Mouse (Mus musculus): ENCODE results near the gene Zcwpw1. TPM values are rescaled to one million over a fixed set of nuclear protein-coding genes. Genes with fewer than 3 reads are reported as not detected.

The Zcwpw1 gene
- total and polyA plus RNA-seq, 2 experiments from 2014 or later, result 4.9 to 11.4 TPM

- no peaks in the 10 kb centered on the region for H3K9me3 ChIP-seq (ENCODE audit: low read length)
- no peak overlapping the region for H3K9ac ChIP-seq (replicated peaks; ENCODE audit: low read length)
- ATAC-seq (no peak), DNase-seq (ENCODE audit: low spot score) (no peak)
- no peak overlapping the region for H3K4me2 ChIP-seq (ENCODE audit: low read depth, low read length)
- no peaks in the 10 kb centered on the region for H3K36me3 ChIP-seq (ENCODE audit: insufficient read depth, low read length)
- TF ChIP-seq CTCF (IDR thresholded peaks at IDR 0.05; ENCODE audit: low read depth), result no peak
- WGBS, result 93% methylated on average over 6 of the region's 6 CpGs
- no peak overlapping the region for H3K27ac ChIP-seq
- peaks cover 22% of the 10 kb centered on the region for H3K4me1 ChIP-seq (ENCODE audit: insufficient read depth, low read length)
- H3K27me3 ChIP-seq (ENCODE audit: insufficient read depth, low read length), result no peaks in the 10 kb centered on the region
- H3K4me3 ChIP-seq (ENCODE audit: low read length), result no peak overlapping the region
Measured at GRCm38 (mm10) chr5:137742836-137743235, 44.8 kb upstream of the Zcwpw1 start.

- Histone ChIP-seq H3K9ac (replicated peaks; ENCODE audit: low read length) (no peak overlapping the region), H3K36me3 (ENCODE audit: insufficient read depth, low read length) (no peaks in the 10 kb centered on the region), H3K4me1 (ENCODE audit: insufficient read depth, low read length) (peaks cover 21% of the 10 kb centered on the region), H3K9me3 (ENCODE audit: low read length) (no peaks in the 10 kb centered on the region), H3K27me3 (ENCODE audit: insufficient read depth, low read length) (no peaks in the 10 kb centered on the region), H3K4me2 (ENCODE audit: low read depth, low read length) (no peak overlapping the region), H3K4me3 (ENCODE audit: low read length) (no peak overlapping the region), H3K27ac (no peak overlapping the region)
- no peak for TF ChIP-seq CTCF (IDR thresholded peaks at IDR 0.05; ENCODE audit: low read depth)
- ATAC-seq, result no peak
- 72% methylated on average over 6 of the region's 7 CpGs for WGBS
- no peak for DNase-seq (ENCODE audit: low spot score)
Measured at GRCm38 (mm10) chr5:137744197-137744596, 43.4 kb upstream of the Zcwpw1 start.

GRCm38 (mm10) chr5:137745214-137746171 is 42.1 kb upstream of the Zcwpw1 start, which contains the start of gene Tsc22d4:
Gene Tsc22d4, plus strand, starts transcription at chr5:137745730.
- ATAC-seq, result peak; percentile 79
- Histone ChIP-seq H3K27me3 (ENCODE audit: insufficient read depth, low read length) (no peaks in the 10 kb centered on the region), H3K9me3 (ENCODE audit: low read length) (no peaks in the 10 kb centered on the region), H3K4me1 (ENCODE audit: insufficient read depth, low read length) (peaks cover 18% of the 10 kb centered on the region; the same call in 1 of the 2 replicates), H3K36me3 (ENCODE audit: insufficient read depth, low read length) (no peaks in the 10 kb centered on the region), H3K27ac (peak within 1 kb of the TSS; percentile 86), H3K4me3 (ENCODE audit: low read length) (peak within 1 kb of the TSS; percentile 64), H3K4me2 (ENCODE audit: low read depth, low read length) (peak within 1 kb of the TSS; percentile 98), H3K9ac (replicated peaks; ENCODE audit: low read length) (peak within 1 kb of the TSS; percentile 65)
- no peak for TF ChIP-seq CTCF (IDR thresholded peaks at IDR 0.05; ENCODE audit: low read depth)
- peak; percentile 93 for DNase-seq (ENCODE audit: low spot score)
- WGBS, result 3% methylated on average over 28 of the region's 28 CpGs

GRCm38 (mm10) chr5:137746282-137746850 is 41.2 kb upstream of the Zcwpw1 start:
- Histone ChIP-seq H3K27me3 (ENCODE audit: insufficient read depth, low read length) (no peaks in the 10 kb centered on the region), H3K9me3 (ENCODE audit: low read length) (no peaks in the 10 kb centered on the region), H3K27ac (peak overlapping the region; percentile 86), H3K9ac (replicated peaks; ENCODE audit: low read length) (peak overlapping the region; percentile 65), H3K36me3 (ENCODE audit: insufficient read depth, low read length) (0 out of 2 replicates have a peak, but pooled peaks cover 3% of the 10 kb centered on the region), H3K4me1 (ENCODE audit: insufficient read depth, low read length) (peaks cover 18% of the 10 kb centered on the region; the same call in 1 of the 2 replicates), H3K4me2 (ENCODE audit: low read depth, low read length) (peak overlapping the region; percentile 98), H3K4me3 (ENCODE audit: low read length) (peak overlapping the region; percentile 64)
- WGBS, result 0% methylated on average over 20 of the region's 20 CpGs
- peak; percentile 3; the same call in 1 of the 2 replicates for ATAC-seq
- TF ChIP-seq CTCF (IDR thresholded peaks at IDR 0.05; ENCODE audit: low read depth), result no peak
- peak; percentile 59 for DNase-seq (ENCODE audit: low spot score)

- Histone ChIP-seq H3K9me3 (ENCODE audit: low read length) (no peaks in the 10 kb centered on the region), H3K27me3 (ENCODE audit: insufficient read depth, low read length) (no peaks in the 10 kb centered on the region), H3K27ac (peak overlapping the region; percentile 86), H3K9ac (replicated peaks; ENCODE audit: low read length) (peak overlapping the region; percentile 65), H3K4me3 (ENCODE audit: low read length) (peak overlapping the region; percentile 64), H3K4me2 (ENCODE audit: low read depth, low read length) (peak overlapping the region; percentile 98), H3K4me1 (ENCODE audit: insufficient read depth, low read length) (peaks cover 18% of the 10 kb centered on the region; the same call in 1 of the 2 replicates), H3K36me3 (ENCODE audit: insufficient read depth, low read length) (peaks cover 8% of the 10 kb centered on the region; the same call in 1 of the 2 replicates)
- no peak for DNase-seq (ENCODE audit: low spot score)
- ATAC-seq, result no peak
- 1% methylated on average over 16 of the region's 16 CpGs for WGBS
- TF ChIP-seq CTCF (IDR thresholded peaks at IDR 0.05; ENCODE audit: low read depth), result no peak
Measured at GRCm38 (mm10) chr5:137746851-137747325, 40.7 kb upstream of the Zcwpw1 start.

GRCm38 (mm10) chr5:137747326-137747961 is 40.2 kb upstream of the Zcwpw1 start:
- Histone ChIP-seq H3K27ac (peak overlapping the region; percentile 86), H3K27me3 (ENCODE audit: insufficient read depth, low read length) (no peaks in the 10 kb centered on the region), H3K36me3 (ENCODE audit: insufficient read depth, low read length) (peaks cover 13% of the 10 kb centered on the region; the same call in 1 of the 2 replicates), H3K9ac (replicated peaks; ENCODE audit: low read length) (peak overlapping the region; percentile 65), H3K4me1 (ENCODE audit: insufficient read depth, low read length) (peaks cover 18% of the 10 kb centered on the region; the same call in 1 of the 2 replicates), H3K4me2 (ENCODE audit: low read depth, low read length) (peak overlapping the region; percentile 98), H3K4me3 (ENCODE audit: low read length) (peak overlapping the region; percentile 64), H3K9me3 (ENCODE audit: low read length) (no peaks in the 10 kb centered on the region)
- DNase-seq (ENCODE audit: low spot score) (peak; percentile 45), ATAC-seq (no peak)
- 2% methylated on average over 25 of the region's 26 CpGs for WGBS
- peak; percentile 33; the same call in 1 of the 2 replicates for TF ChIP-seq CTCF (IDR thresholded peaks at IDR 0.05; ENCODE audit: low read depth)

Data from hindbrain, postnatal 0 days (tissue).